ENCODE assay signal across 27 mouse cellular contexts in the genomic region with DNA sequence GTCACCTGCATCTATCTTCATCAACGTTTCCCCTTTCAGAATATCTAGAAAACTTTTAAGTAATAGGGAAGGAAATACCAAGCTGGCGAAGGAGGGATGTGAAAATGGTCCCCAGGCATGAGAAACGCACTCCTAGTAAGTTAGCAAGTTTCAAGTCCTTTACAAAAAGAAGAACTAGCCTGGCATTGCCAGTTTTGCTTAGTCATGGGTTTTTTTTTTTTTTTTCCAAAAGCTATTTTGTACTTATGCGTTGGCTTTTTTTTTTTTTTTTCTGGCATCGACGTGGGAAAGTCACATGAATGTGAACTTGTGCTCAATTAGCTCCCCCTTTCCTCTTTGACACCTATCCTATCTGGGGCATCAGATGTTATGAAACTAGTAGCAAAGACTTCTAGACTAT. TPM values are rescaled to one million over a fixed set of nuclear protein-coding genes. Genes with fewer than 3 reads are reported as not detected.
DNase-seq lines count a peak whose midpoint lies in the region; ATAC-seq and TF ChIP-seq lines count a peak whose summit lies in the region.
"Had no signal": no experiment of that assay in that cellular context is flagged by ENCODE, and none has a peak within 500 bp of the region (broad histone marks: within the 10 kb centered on the region; RNA-seq: fewer than 3 reads in every experiment).

No protein-coding gene starts in this region.

- no peaks in the 10 kb centered on the region for H3K27me3 ChIP-seq in kidney, adult 2 months (replicated peaks; ENCODE audit: control insufficient read depth, insufficient read depth, low read length)
- H3K27me3 ChIP-seq in forebrain, embryonic 13.5 days, result no peaks in the 10 kb centered on the region
- H3K27me3 ChIP-seq: embryonic facial prominence, embryonic 15.5 days; hindbrain, embryonic 13.5 days had no signal

- intact Hi-C loops in left cerebral cortex, postnatal 4 days (cut with DNase I), result no loop called here

- no peak overlapping the region for H3K4me2 ChIP-seq in forebrain, embryonic 13.5 days
- H3K4me2 ChIP-seq: embryonic facial prominence, embryonic 15.5 days; hindbrain, embryonic 13.5 days had no signal

- no peaks in the 10 kb centered on the region for H3K9me3 ChIP-seq in ES-E14 (ENCODE audit: control insufficient read depth, insufficient read depth, low read depth, low read length)
- H3K9me3 ChIP-seq in forebrain, embryonic 13.5 days (replicated peaks), result no peaks in the 10 kb centered on the region
- H3K9me3 ChIP-seq: embryonic facial prominence, embryonic 15.5 days; hindbrain, embryonic 13.5 days had no signal

- H3K27ac ChIP-seq in kidney, adult 2 months (ENCODE audit: insufficient read depth, low read depth, low read length), result no peak overlapping the region
- H3K27ac ChIP-seq in ES-E14 (ENCODE audit: insufficient read depth, low read depth, low read length, poor library complexity, severe bottlenecking), result no peak overlapping the region
- no peak overlapping the region for H3K27ac ChIP-seq in forebrain, embryonic 13.5 days
- H3K27ac ChIP-seq: embryonic facial prominence, embryonic 15.5 days; heart, adult 2 months; hindbrain, embryonic 13.5 days had no signal

- peak; percentile 17 for DNase-seq in kidney, adult 2 months
- no peak for DNase-seq in kidney, postnatal 25 days
- no peak for DNase-seq in ES-E14 (ENCODE audit: low read depth, low spot score)
- DNase-seq in brain, adult 2 months (ENCODE audit: low read depth, low spot score), result peak; percentile 55
- DNase-seq in monocyte, adult 2 months (ENCODE audit: low read depth in 1 of 2, low spot score in 2 of 2), result peak; percentile 23 to 24
- DNase-seq in lung, adult 18-20 months, result no peak
- DNase-seq in left cerebral cortex, postnatal 4 days, result no peak
- DNase-seq: cerebellum, adult 11 months; cerebellum, postnatal 10 days; gastrocnemius, postnatal 10 days; heart, adult 2 months; kidney, postnatal 4 days; layer of hippocampus, adult 9-11 months; lung, postnatal 10 days; retina, postnatal 1 day; thymus, postnatal 14 days had no signal

- ATAC-seq in forebrain, embryonic 13.5 days, result no peak
- ATAC-seq: inflammation-experienced regulatory T-cells, adult 6 months had no signal

- no peak overlapping the region for H3K9ac ChIP-seq in ES-E14 (ENCODE audit: insufficient read depth, low read depth, low read length, poor library complexity, severe bottlenecking)
- H3K9ac ChIP-seq in forebrain, embryonic 13.5 days, result no peak overlapping the region
- H3K9ac ChIP-seq: embryonic facial prominence, embryonic 15.5 days; hindbrain, embryonic 13.5 days had no signal

- in situ Hi-C loops in ES-E14 (cut with MboI; ENCODE audit: low sequenced_read_pairs in 2 of 2, unreplicated experiment in 2 of 2), result no loop called here

- no peak overlapping the region for H3K4me3 ChIP-seq in kidney, adult 2 months (ENCODE audit: insufficient read depth, low read depth, low read length)
- H3K4me3 ChIP-seq in ES-E14 (ENCODE audit: insufficient read depth in 1 of 2, low read depth in 1 of 2, low read length in 2 of 2, poor library complexity in 1 of 2, severe bottlenecking in 1 of 2), result no peak overlapping the region
- no peak overlapping the region for H3K4me3 ChIP-seq in forebrain, embryonic 13.5 days
- H3K4me3 ChIP-seq: embryonic facial prominence, embryonic 15.5 days; heart, adult 2 months; hindbrain, embryonic 13.5 days had no signal

- no peak for TF ChIP-seq POLR2A in kidney, adult 2 months (IDR thresholded peaks at IDR 0.05; ENCODE audit: low read depth, low read length)

- no peaks in the 10 kb centered on the region for H3K4me1 ChIP-seq in kidney, adult 2 months (ENCODE audit: control insufficient read depth, insufficient read depth, low read length)
- peaks cover 11 to 19% of the 10 kb centered on the region in 2 experiments; a peak in 3 of 4 replicates for H3K4me1 ChIP-seq in ES-E14 (ENCODE audit: control insufficient read depth in 2 of 2, insufficient read depth in 2 of 2, low read length in 2 of 2, poor library complexity in 1 of 2)
- H3K4me1 ChIP-seq in forebrain, embryonic 13.5 days, result no peaks in the 10 kb centered on the region
- H3K4me1 ChIP-seq: embryonic facial prominence, embryonic 15.5 days; hindbrain, embryonic 13.5 days had no signal

- no peak for TF ChIP-seq CTCF in kidney, adult 2 months (conservative IDR thresholded peaks at IDR 0.05; ENCODE audit: insufficient read depth, insufficient read length, low read depth, low read length)

- no peaks in the 10 kb centered on the region for H3K36me3 ChIP-seq in kidney, adult 2 months (ENCODE audit: control insufficient read depth, insufficient read depth, low read length)
- H3K36me3 ChIP-seq in ES-E14 (ENCODE audit: control insufficient read depth, insufficient read depth, low read length, poor library complexity, severe bottlenecking), result no peaks in the 10 kb centered on the region
- H3K36me3 ChIP-seq in forebrain, embryonic 13.5 days (ENCODE audit: poor library complexity, severe bottlenecking), result no peaks in the 10 kb centered on the region
- H3K36me3 ChIP-seq: embryonic facial prominence, embryonic 15.5 days; hindbrain, embryonic 13.5 days had no signal

- 58% methylated on average over 6 of the region's 6 CpGs for WGBS in kidney, adult 2 months
- 89% methylated on average over 6 of the region's 6 CpGs for WGBS in forebrain, embryonic 13.5 days

TF ChIP-seq in ES-E14, 5 proteins besides CTCF, POLR2A, EP300 and RAD21:
- no peak for TF ChIP-seq HCFC1 (IDR thresholded peaks at IDR 0.05; ENCODE audit: borderline replicate concordance, insufficient read depth, low read length)
- peak; percentile 45; the same call in 1 of the 2 replicates for TF ChIP-seq MAFK (IDR thresholded peaks at IDR 0.05; ENCODE audit: insufficient read depth, low read depth, low read length)

RNA-seq across cellular contexts. Expression of gene Arl1, which starts 18.3 kb away (rescaled TPM):
- 23.2 and 33.6 TPM in 2 replicates for polyA plus RNA-seq in kidney, adult 2 months (2012; rRNA removed)
- 57.0 and 63.8 TPM in 2 replicates for total RNA-seq in ES-E14 (2012; rRNA removed)
- polyA plus RNA-seq in forebrain, embryonic 13.5 days (2015; fragmentation: Nextera tagmentation; extraction: Ambion mirVana), result 143 and 144 TPM in 2 replicates
- 10 to 100 TPM; 95.8 to 98.1 TPM for total RNA-seq in left cerebral cortex, postnatal 4 days (2021)

RNA-seq across cellular contexts. Expression of gene Spic, which starts 27.5 kb away (rescaled TPM):
- 0.34 TPM in 1 of 2 replicates, not detected in the other for polyA plus RNA-seq in kidney, adult 2 months (2012; rRNA removed)
- 2.4 and 4.1 TPM in 2 replicates for total RNA-seq in ES-E14 (2012; rRNA removed)
- not detected in 2 replicates for polyA plus RNA-seq in forebrain, embryonic 13.5 days (2015; fragmentation: Nextera tagmentation; extraction: Ambion mirVana)
- total RNA-seq in left cerebral cortex, postnatal 4 days (2021), result not detected
- total RNA-seq: left cerebral cortex, postnatal 10 days; megakaryocyte-erythroid progenitor cell, adult 5-6 weeks; midbrain, postnatal 0 days had no signal
- polyA plus RNA-seq: C2C12; frontal cortex, adult 2 months; midbrain, postnatal 0 days; neural tube, embryonic 11.5 days; testis, adult 2 months had no signal

Comparison
In these comparisons a context has a peak if more than half of its experiments do, and no peak if none do; other contexts are left out.
1. DNase-seq: peak in kidney, adult 2 months (single experiment), brain, adult 2 months (single experiment) and monocyte, adult 2 months (2 of 2); none in kidney, postnatal 25 days (0 of 2), ES-E14 (single experiment), lung, adult 18-20 months (0 of 2) and left cerebral cortex, postnatal 4 days (single experiment).